Mouse (Mus musculus): Measurements from ENCODE around the gene Mlc1. TPM values are rescaled to one million over a fixed set of nuclear protein-coding genes. Genes with fewer than 3 reads are reported as not detected.

Gene Mlc1
- polyA plus RNA-seq, 1 experiment from 2014 or later: 0.05 TPM

GRCm38 (mm10) chr15:88937291-88937650, 41.5 kb downstream of the Mlc1 start:
- H3K4me3 ChIP-seq: no peak overlapping the region
- ATAC-seq (ENCODE audit: extremely low read depth, insufficient number of reproducible peaks, low FRiP score, low TSS enrichment): no peak
- 69% methylated on average over 2 of the region's 2 CpGs for WGBS

GRCm38 (mm10) chr15:88936619-88937290, 42.1 kb downstream of the Mlc1 start:
- WGBS: 59% methylated on average over 6 of the region's 6 CpGs
- no peaks in the 10 kb centered on the region for H3K4me1 ChIP-seq
- no peak overlapping the region for H3K9ac ChIP-seq
- no peaks in the 10 kb centered on the region for H3K9me3 ChIP-seq
- H3K27me3 ChIP-seq (replicated peaks): no peaks in the 10 kb centered on the region
- no peak for ATAC-seq (ENCODE audit: extremely low read depth, insufficient number of reproducible peaks, low FRiP score, low TSS enrichment)
- H3K27ac ChIP-seq (replicated peaks): no peak overlapping the region
- no peaks in the 10 kb centered on the region for H3K36me3 ChIP-seq
- no peak overlapping the region for H3K4me2 ChIP-seq
- no peak overlapping the region for H3K4me3 ChIP-seq

More at GRCm38 (mm10) chr15:88937291-88937650, 41.5 kb downstream of the Mlc1 start:
- H3K9ac ChIP-seq: no peak overlapping the region
- H3K36me3 ChIP-seq: no peaks in the 10 kb centered on the region
- H3K27me3 ChIP-seq (replicated peaks): no peaks in the 10 kb centered on the region
- H3K9me3 ChIP-seq: no peaks in the 10 kb centered on the region
- H3K4me1 ChIP-seq: peaks cover 1% of the 10 kb centered on the region; the same call in 1 of the 2 replicates
- no peak overlapping the region for H3K4me2 ChIP-seq
- H3K27ac ChIP-seq (replicated peaks): no peak overlapping the region

- H3K36me3 ChIP-seq: no peaks in the 10 kb centered on the region
- H3K4me3 ChIP-seq: no peak overlapping the region
- no peaks in the 10 kb centered on the region for H3K27me3 ChIP-seq (replicated peaks)
- no peaks in the 10 kb centered on the region for H3K9me3 ChIP-seq
- no peaks in the 10 kb centered on the region for H3K4me1 ChIP-seq
- no peak overlapping the region for H3K4me2 ChIP-seq
- H3K27ac ChIP-seq (replicated peaks): no peak overlapping the region
- WGBS: 54% methylated on average over 7 of the region's 7 CpGs
- ATAC-seq (ENCODE audit: extremely low read depth, insufficient number of reproducible peaks, low FRiP score, low TSS enrichment): no peak
- no peak overlapping the region for H3K9ac ChIP-seq
Observed at GRCm38 (mm10) chr15:88934141-88934540, 44.7 kb downstream of the Mlc1 start.

- Histone ChIP-seq H3K9me3 (no peaks in the 10 kb centered on the region), H3K27me3 (replicated peaks) (no peaks in the 10 kb centered on the region), H3K4me2 (no peak overlapping the region), H3K4me3 (no peak overlapping the region), H3K4me1 (no peaks in the 10 kb centered on the region), H3K9ac (no peak overlapping the region), H3K36me3 (no peaks in the 10 kb centered on the region), H3K27ac (replicated peaks) (no peak overlapping the region)
- 80% methylated on average over 10 of the region's 10 CpGs for WGBS
- ATAC-seq (ENCODE audit: extremely low read depth, insufficient number of reproducible peaks, low FRiP score, low TSS enrichment): no peak
Observed at GRCm38 (mm10) chr15:88932667-88933066, 46.1 kb downstream of the Mlc1 start.

- Histone ChIP-seq H3K4me3 (no peak overlapping the region), H3K27ac (replicated peaks) (no peak overlapping the region), H3K9me3 (no peaks in the 10 kb centered on the region), H3K27me3 (replicated peaks) (peaks cover 4% of the 10 kb centered on the region; the same call in 1 of the 2 replicates), H3K4me1 (peaks cover 3% of the 10 kb centered on the region; the same call in 1 of the 2 replicates), H3K36me3 (no peaks in the 10 kb centered on the region), H3K9ac (no peak overlapping the region), H3K4me2 (no peak overlapping the region)
- no peak for ATAC-seq (ENCODE audit: extremely low read depth, insufficient number of reproducible peaks, low FRiP score, low TSS enrichment)
- 64% methylated on average over 6 of the region's 6 CpGs for WGBS
Observed at GRCm38 (mm10) chr15:88921992-88922310, 56.9 kb downstream of the Mlc1 start.

GRCm38 (mm10) chr15:88921131-88921991, 57.4 kb downstream of the Mlc1 start:
- Histone ChIP-seq H3K4me3 (no peak overlapping the region), H3K9me3 (no peaks in the 10 kb centered on the region), H3K27me3 (replicated peaks) (peaks cover 4% of the 10 kb centered on the region; the same call in 1 of the 2 replicates), H3K9ac (0 out of 2 replicates have a peak overlapping the region, but pooled peaks have one; percentile 60), H3K4me2 (peak overlapping the region; percentile 43), H3K27ac (replicated peaks) (no peak overlapping the region), H3K4me1 (peaks cover 3% of the 10 kb centered on the region; the same call in 1 of the 2 replicates), H3K36me3 (no peaks in the 10 kb centered on the region)
- WGBS: 21% methylated on average over 12 of the region's 12 CpGs
- ATAC-seq (ENCODE audit: extremely low read depth, insufficient number of reproducible peaks, low FRiP score, low TSS enrichment): no peak

- 83% methylated on average over 1 of the region's 1 CpGs for WGBS
- no peak for ATAC-seq (ENCODE audit: extremely low read depth, insufficient number of reproducible peaks, low FRiP score, low TSS enrichment)
- H3K4me2 ChIP-seq: no peak overlapping the region
- H3K4me3 ChIP-seq: no peak overlapping the region
- peaks cover 4% of the 10 kb centered on the region; the same call in 1 of the 2 replicates for H3K27me3 ChIP-seq (replicated peaks)
- H3K36me3 ChIP-seq: no peaks in the 10 kb centered on the region
- peaks cover 3% of the 10 kb centered on the region; the same call in 1 of the 2 replicates for H3K4me1 ChIP-seq
- H3K9me3 ChIP-seq: no peaks in the 10 kb centered on the region
- H3K27ac ChIP-seq (replicated peaks): no peak overlapping the region
- H3K9ac ChIP-seq: no peak overlapping the region
Observed at GRCm38 (mm10) chr15:88920065-88920464, 58.7 kb downstream of the Mlc1 start.

- Histone ChIP-seq H3K4me3 (no peak overlapping the region), H3K9ac (no peak overlapping the region), H3K27ac (replicated peaks) (no peak overlapping the region), H3K9me3 (no peaks in the 10 kb centered on the region), H3K36me3 (no peaks in the 10 kb centered on the region), H3K4me1 (peaks cover 3% of the 10 kb centered on the region; the same call in 1 of the 2 replicates), H3K4me2 (no peak overlapping the region), H3K27me3 (replicated peaks) (peaks cover 4% of the 10 kb centered on the region; the same call in 1 of the 2 replicates)
- 75% methylated on average over 12 of the region's 12 CpGs for WGBS
- no peak for ATAC-seq (ENCODE audit: extremely low read depth, insufficient number of reproducible peaks, low FRiP score, low TSS enrichment)
Observed at GRCm38 (mm10) chr15:88919328-88919727, 59.5 kb downstream of the Mlc1 start.

GRCm38 (mm10) chr15:88917126-88917525, 61.7 kb downstream of the Mlc1 start:
- H3K4me2 ChIP-seq: no peak overlapping the region
- H3K9ac ChIP-seq: no peak overlapping the region
- no peak overlapping the region for H3K4me3 ChIP-seq
- H3K27me3 ChIP-seq (replicated peaks): no peaks in the 10 kb centered on the region; the same call in none of the 2 replicates
- no peaks in the 10 kb centered on the region for H3K9me3 ChIP-seq
- H3K4me1 ChIP-seq: peaks cover 3% of the 10 kb centered on the region; the same call in 1 of the 2 replicates
- no peak overlapping the region for H3K27ac ChIP-seq (replicated peaks)
- ATAC-seq (ENCODE audit: extremely low read depth, insufficient number of reproducible peaks, low FRiP score, low TSS enrichment): no peak
- 78% methylated on average over 8 of the region's 8 CpGs for WGBS
- H3K36me3 ChIP-seq: no peaks in the 10 kb centered on the region

- 57% methylated on average over 3 of the region's 3 CpGs for WGBS
- Histone ChIP-seq H3K27ac (replicated peaks) (no peak overlapping the region), H3K4me1 (peaks cover 3% of the 10 kb centered on the region; the same call in 1 of the 2 replicates), H3K4me3 (no peak overlapping the region), H3K36me3 (no peaks in the 10 kb centered on the region), H3K9me3 (no peaks in the 10 kb centered on the region), H3K27me3 (replicated peaks) (no peaks in the 10 kb centered on the region; the same call in 1 of the 2 replicates), H3K4me2 (no peak overlapping the region), H3K9ac (no peak overlapping the region)
- ATAC-seq (ENCODE audit: extremely low read depth, insufficient number of reproducible peaks, low FRiP score, low TSS enrichment): no peak
Observed at GRCm38 (mm10) chr15:88916366-88916765, 62.4 kb downstream of the Mlc1 start.

- H3K36me3 ChIP-seq: no peaks in the 10 kb centered on the region
- H3K4me2 ChIP-seq: no peak overlapping the region
- no peaks in the 10 kb centered on the region for H3K4me1 ChIP-seq
- H3K9me3 ChIP-seq: no peaks in the 10 kb centered on the region
- WGBS: 84% methylated on average over 7 of the region's 7 CpGs
- H3K27me3 ChIP-seq (replicated peaks): no peaks in the 10 kb centered on the region; the same call in 1 of the 2 replicates
- H3K9ac ChIP-seq: no peak overlapping the region
- no peak; the same call in 1 of the 2 replicates for ATAC-seq (ENCODE audit: extremely low read depth, insufficient number of reproducible peaks, low FRiP score, low TSS enrichment)
- no peak overlapping the region for H3K4me3 ChIP-seq
- H3K27ac ChIP-seq (replicated peaks): no peak overlapping the region
Observed at GRCm38 (mm10) chr15:88915046-88915445, 63.8 kb downstream of the Mlc1 start.

Data from heart, embryonic 13.5 days (tissue).